Mouse (Mus musculus) bone marrow, adult 2 months (tissue): ENCODE data around the gene Mrpl58.

Source experiments
- CTCF ChIP-seq: fragments of 200-500 bp; IDR thresholded peaks from 2 replicates; pipeline ENCODE4 v1.5.1; 2011; ENCODE audit warnings: low read length, control low read depth; ENCODE audit not compliant: control insufficient read depth, insufficient read depth
- POLR2A ChIP-seq: fragments of 200-500 bp; IDR thresholded peaks from 2 replicates; pipeline ENCODE4 v1.6.1; 2011; ENCODE audit warnings: low read depth, mild to moderate bottlenecking, control low read depth, low read length, borderline replicate concordance; ENCODE audit not compliant: control insufficient read depth

DNA sequence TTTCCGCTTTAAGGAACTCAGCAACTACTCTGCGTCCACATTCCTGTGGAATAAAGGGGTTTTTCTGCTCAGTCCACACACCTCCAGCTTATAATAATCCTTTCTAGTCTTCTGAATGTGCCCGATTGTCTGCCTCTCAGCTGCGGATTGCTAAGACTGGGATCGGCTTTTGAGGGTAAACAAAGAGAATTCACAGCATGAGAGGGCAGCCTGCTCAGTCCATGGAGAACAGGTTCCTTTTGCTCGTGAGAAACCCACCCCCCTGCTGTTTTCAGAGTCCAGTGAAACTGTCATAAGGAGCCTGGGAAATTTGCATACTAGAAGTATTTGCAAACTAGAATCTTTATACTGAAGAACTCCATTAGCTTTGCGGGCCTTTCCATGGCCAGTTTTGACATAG lies 6.0 kb downstream of the Mrpl58 start:
- no peak for TF ChIP-seq POLR2A
- no peak for TF ChIP-seq CTCF
